In genomic region chr8:70283136-70284077, GRCm38 (mm10) we compare ENCODE assay signal across 7 mouse cellular contexts. TPM values are rescaled to one million over a fixed set of nuclear protein-coding genes. Genes with fewer than 3 reads are reported as not detected.
DNase-seq lines count a peak whose midpoint lies in the region; ATAC-seq and TF ChIP-seq lines count a peak whose summit lies in the region.

No protein-coding gene starts in this region.

- peak; percentile 19 for ATAC-seq in heart, embryonic 15.5 days (replicated peaks; ENCODE audit: insufficient number of reproducible peaks, insufficient read depth, low FRiP score, low read depth)
- peak; percentile 66 for ATAC-seq in limb, embryonic 13.5 days (ENCODE audit: low FRiP score, low read depth)
- ATAC-seq in neural tube, embryonic 12.5 days (ENCODE audit: low FRiP score, low read depth), result peak; percentile 61

- no peak for TF ChIP-seq CTCF in cortical plate, adult 2 months (IDR thresholded peaks at IDR 0.05; ENCODE audit: extremely low read depth, insufficient read depth, low read length)

- no peaks in the 10 kb centered on the region for H3K9me3 ChIP-seq in heart, embryonic 15.5 days (replicated peaks)
- peaks cover 4% of the 10 kb centered on the region; the same call in 1 of the 2 replicates for H3K9me3 ChIP-seq in limb, embryonic 13.5 days
- 0 out of 2 replicates have a peak, but pooled peaks cover 5% of the 10 kb centered on the region for H3K9me3 ChIP-seq in neural tube, embryonic 12.5 days

- peak overlapping the region; percentile 96 for H3K9ac ChIP-seq in heart, embryonic 15.5 days
- peak overlapping the region; percentile 95 for H3K9ac ChIP-seq in limb, embryonic 13.5 days
- H3K9ac ChIP-seq in neural tube, embryonic 12.5 days, result peak overlapping the region; percentile 88

- H3K27me3 ChIP-seq in heart, embryonic 15.5 days, result no peaks in the 10 kb centered on the region
- no peaks in the 10 kb centered on the region for H3K27me3 ChIP-seq in limb, embryonic 13.5 days
- H3K27me3 ChIP-seq in neural tube, embryonic 12.5 days (replicated peaks), result no peaks in the 10 kb centered on the region

- peak overlapping the region; percentile 96 for H3K4me2 ChIP-seq in heart, embryonic 15.5 days
- peak overlapping the region; percentile 83 for H3K4me2 ChIP-seq in limb, embryonic 13.5 days (replicated peaks)
- peak overlapping the region; percentile 74 for H3K4me2 ChIP-seq in neural tube, embryonic 12.5 days (replicated peaks)

- peak overlapping the region; percentile 60 for H3K4me3 ChIP-seq in cortical plate, adult 2 months (ENCODE audit: insufficient read depth, low read length)
- peak overlapping the region; percentile 97 for H3K4me3 ChIP-seq in heart, embryonic 15.5 days
- peak overlapping the region; percentile 71 for H3K4me3 ChIP-seq in limb, embryonic 13.5 days
- H3K4me3 ChIP-seq in neural tube, embryonic 12.5 days, result peak overlapping the region; percentile 83

- H3K4me1 ChIP-seq in cortical plate, adult 2 months (ENCODE audit: control insufficient read depth, insufficient read depth, low read length), result 0 out of 2 replicates have a peak, but pooled peaks cover 1% of the 10 kb centered on the region
- peaks cover 38% of the 10 kb centered on the region for H3K4me1 ChIP-seq in heart, embryonic 15.5 days (replicated peaks)
- H3K4me1 ChIP-seq in limb, embryonic 13.5 days, result peaks cover 18% of the 10 kb centered on the region
- peaks cover 25% of the 10 kb centered on the region for H3K4me1 ChIP-seq in neural tube, embryonic 12.5 days

- H3K36me3 ChIP-seq in heart, embryonic 15.5 days, result peaks cover 29% of the 10 kb centered on the region
- H3K36me3 ChIP-seq in limb, embryonic 13.5 days, result peaks cover 39% of the 10 kb centered on the region
- peaks cover 37% of the 10 kb centered on the region for H3K36me3 ChIP-seq in neural tube, embryonic 12.5 days

- DNase-seq in right cerebral cortex, postnatal 4 days, result peak; percentile 43
- no peak for DNase-seq in right cerebral cortex, postnatal 36 days (ENCODE audit: low spot score in 2 of 2)
- DNase-seq in frontal cortex, adult 2 months (ENCODE audit: extremely low spot score in 1 of 2, low spot score in 1 of 2), result no peak

- no peak for TF ChIP-seq POLR2A in cortical plate, adult 2 months (IDR thresholded peaks at IDR 0.05; ENCODE audit: extremely low read depth, insufficient read depth, low read length)

- peak overlapping the region; percentile 79; the same call in 1 of the 2 replicates for H3K27ac ChIP-seq in cortical plate, adult 2 months (ENCODE audit: insufficient read depth, low read length)
- peak overlapping the region; percentile 86 for H3K27ac ChIP-seq in heart, embryonic 15.5 days
- peak overlapping the region; percentile 72 for H3K27ac ChIP-seq in limb, embryonic 13.5 days
- no peak overlapping the region for H3K27ac ChIP-seq in neural tube, embryonic 12.5 days

- 1% methylated on average over 55 of the region's 55 CpGs for WGBS in heart, embryonic 15.5 days
- WGBS in limb, embryonic 13.5 days, result under 1% methylated on average over 53 of the region's 55 CpGs
- 1% methylated on average over 55 of the region's 55 CpGs for WGBS in neural tube, embryonic 12.5 days

RNA-seq across cellular contexts. Expression of gene Homer3, which starts 0.8 kb away (rescaled TPM):
- polyA plus RNA-seq in cortical plate, adult 2 months (2012; rRNA removed), result 11.6 and 22.6 TPM in 2 replicates
- 24.2 and 33.6 TPM in 2 replicates for polyA plus RNA-seq in heart, embryonic 15.5 days (2015; fragmentation: Nextera tagmentation; extraction: Ambion mirVana)
- 57.9 and 58.1 TPM in 2 replicates for polyA plus RNA-seq in limb, embryonic 13.5 days (2015; fragmentation: Nextera tagmentation; extraction: Ambion mirVana)
- polyA plus RNA-seq in neural tube, embryonic 12.5 days (2016; fragmentation: Nextera tagmentation; extraction: Ambion mirVana), result 94.3 and 99.6 TPM in 2 replicates
- 18.2 and 18.5 TPM in 2 replicates for polyA plus RNA-seq in frontal cortex, adult 2 months (2012; rRNA removed)

RNA-seq across cellular contexts. Expression of gene Ddx49, which starts 18.9 kb away (rescaled TPM):
- polyA plus RNA-seq in cortical plate, adult 2 months (2012; rRNA removed), result 48.4 and 52.2 TPM in 2 replicates
- polyA plus RNA-seq in heart, embryonic 15.5 days (2015; fragmentation: Nextera tagmentation; extraction: Ambion mirVana), result 25.2 and 33.6 TPM in 2 replicates
- polyA plus RNA-seq in limb, embryonic 13.5 days (2015; fragmentation: Nextera tagmentation; extraction: Ambion mirVana), result 55.8 and 60.9 TPM in 2 replicates
- 50.4 and 50.8 TPM in 2 replicates for polyA plus RNA-seq in neural tube, embryonic 12.5 days (2016; fragmentation: Nextera tagmentation; extraction: Ambion mirVana)
- 48.6 and 51.7 TPM in 2 replicates for polyA plus RNA-seq in frontal cortex, adult 2 months (2012; rRNA removed)

RNA-seq across cellular contexts. Expression of gene Cope, which starts 18.9 kb away (rescaled TPM):
- polyA plus RNA-seq in cortical plate, adult 2 months (2012; rRNA removed), result 232 and 238 TPM in 2 replicates
- polyA plus RNA-seq in heart, embryonic 15.5 days (2015; fragmentation: Nextera tagmentation; extraction: Ambion mirVana), result 241 and 335 TPM in 2 replicates
- 340 and 345 TPM in 2 replicates for polyA plus RNA-seq in limb, embryonic 13.5 days (2015; fragmentation: Nextera tagmentation; extraction: Ambion mirVana)
- 266 and 267 TPM in 2 replicates for polyA plus RNA-seq in neural tube, embryonic 12.5 days (2016; fragmentation: Nextera tagmentation; extraction: Ambion mirVana)
- polyA plus RNA-seq in frontal cortex, adult 2 months (2012; rRNA removed), result 252 and 259 TPM in 2 replicates

RNA-seq across cellular contexts. Expression of gene Cers1, which starts 32.2 kb away (rescaled TPM):
- 79.8 and 84.8 TPM in 2 replicates for polyA plus RNA-seq in cortical plate, adult 2 months (2012; rRNA removed)
- 1.3 and 2.3 TPM in 2 replicates for polyA plus RNA-seq in heart, embryonic 15.5 days (2015; fragmentation: Nextera tagmentation; extraction: Ambion mirVana)
- 10.0 and 10.2 TPM in 2 replicates for polyA plus RNA-seq in limb, embryonic 13.5 days (2015; fragmentation: Nextera tagmentation; extraction: Ambion mirVana)
- polyA plus RNA-seq in neural tube, embryonic 12.5 days (2016; fragmentation: Nextera tagmentation; extraction: Ambion mirVana), result 13.7 and 16.4 TPM in 2 replicates
- polyA plus RNA-seq in frontal cortex, adult 2 months (2012; rRNA removed), result 86.7 and 86.9 TPM in 2 replicates

RNA-seq across cellular contexts. Expression of gene Gdf1, which starts 46.2 kb away (rescaled TPM):
- polyA plus RNA-seq in cortical plate, adult 2 months (2012; rRNA removed), result 41.4 and 42.7 TPM in 2 replicates
- 0.31 and 1.4 TPM in 2 replicates for polyA plus RNA-seq in heart, embryonic 15.5 days (2015; fragmentation: Nextera tagmentation; extraction: Ambion mirVana)
- 0.78 and 2.7 TPM in 2 replicates for polyA plus RNA-seq in limb, embryonic 13.5 days (2015; fragmentation: Nextera tagmentation; extraction: Ambion mirVana)
- polyA plus RNA-seq in neural tube, embryonic 12.5 days (2016; fragmentation: Nextera tagmentation; extraction: Ambion mirVana), result 2.3 and 3.9 TPM in 2 replicates
- polyA plus RNA-seq in frontal cortex, adult 2 months (2012; rRNA removed), result 34.8 and 63.7 TPM in 2 replicates
